Mouse (Mus musculus) limb, embryonic 15.5 days (tissue): ENCODE data around the gene Ubqln4. TPM values are rescaled to one million over a fixed set of nuclear protein-coding genes. Genes with fewer than 3 reads are reported as not detected.

Experiments used
- ATAC-seq: fragments of 200-750 bp; cut with Nextera tagmentation; 2 replicates; pipeline ENCODE4 v1.8.0; 2017; ENCODE audit warnings: low read depth, moderate TSS enrichment; ENCODE audit not compliant: insufficient number of reproducible peaks, low FRiP score, low TSS enrichment
- H3K27ac ChIP-seq: fragments of 300-500 bp; sonication (generic); 2 replicates; pipeline ENCODE4 v1.5.1; 2015; ENCODE audit warnings: moderate library complexity, mild to moderate bottlenecking, inconsistent platforms
- H3K27me3 ChIP-seq: fragments of 300-500 bp; sonication (generic); 2 replicates; pipeline ENCODE4 v1.6.1; 2015; ENCODE audit warnings: inconsistent platforms
- H3K36me3 ChIP-seq: fragments of 300-500 bp; sonication (generic); 2 replicates; pipeline ENCODE4 v1.6.1; 2015; ENCODE audit warnings: inconsistent platforms
- H3K4me1 ChIP-seq: fragments of 300-500 bp; sonication (generic); 2 replicates; pipeline ENCODE4 v1.6.1; 2015; ENCODE audit warnings: inconsistent platforms
- H3K4me2 ChIP-seq: fragments of 300-500 bp; sonication (generic); 2 replicates; pipeline ENCODE4 v1.6.1; 2015; ENCODE audit warnings: mild to moderate bottlenecking, inconsistent platforms
- H3K4me3 ChIP-seq: fragments of 300-500 bp; sonication (generic); 2 replicates; pipeline ENCODE4 v1.5.1; 2015; ENCODE audit warnings: mild to moderate bottlenecking, inconsistent platforms
- H3K9ac ChIP-seq: fragments of 300-500 bp; sonication (generic); 2 replicates; pipeline ENCODE4 v1.6.1; 2015; ENCODE audit warnings: inconsistent platforms
- H3K9me3 ChIP-seq: fragments of 300-500 bp; sonication (generic); 2 replicates; pipeline ENCODE4 v1.6.1; 2016; ENCODE audit warnings: inconsistent platforms
- WGBS: fragments of 180-500 bp; shearing (Covaris S2); methylation state at CpG from one replicate; pipeline ENCODE4 v1.1.7; 2015; 5-methylcytosine and 5-hydroxymethylcytosine counted together
- microRNA counts: library from miRNA; unstranded; fragments of <30 nt; microRNA quantifications from one replicate; lab custom pipeline; 2016
- microRNA-seq: library from miRNA; unstranded; fragments of <30 nt; microRNA quantifications from one replicate; pipeline ENCODE4, GENCODE M21; 2016
- polyA plus RNA-seq: library from polyadenylated mRNA; unstranded; fragments of >200 nt; fragmentation: Nextera tagmentation; extraction: Ambion mirVana; gene quantifications from 2 replicates; pipeline ENCODE4 v1.2.1, GENCODE M21; 2015

Ubqln4 gene
- polyA plus RNA-seq, 1 experiment from 2014 or later = 44.1 TPM

- no peak overlapping the region for H3K9ac ChIP-seq
- no peaks in the 10 kb centered on the region for H3K27me3 ChIP-seq
- peak overlapping the region; percentile 26 for H3K4me2 ChIP-seq
- H3K36me3 ChIP-seq = no peaks in the 10 kb centered on the region
- ATAC-seq = no peak
- peaks cover 37% of the 10 kb centered on the region for H3K4me1 ChIP-seq
- no peaks in the 10 kb centered on the region for H3K9me3 ChIP-seq
- peak overlapping the region; percentile 16 for H3K4me3 ChIP-seq
- H3K27ac ChIP-seq = peak overlapping the region; percentile 80
- 62% methylated on average over 3 of the region's 3 CpGs for WGBS
Measured at GRCm38 (mm10) chr3:88616951-88617500, 63.5 kb downstream of the Ubqln4 start.

- Histone ChIP-seq H3K9me3 (no peaks in the 10 kb centered on the region), H3K27me3 (no peaks in the 10 kb centered on the region), H3K4me1 (peaks cover 43% of the 10 kb centered on the region), H3K27ac (peak overlapping the region; percentile 27; the same call in 1 of the 2 replicates), H3K36me3 (no peaks in the 10 kb centered on the region), H3K4me3 (0 out of 2 replicates have a peak overlapping the region, but pooled peaks have one; percentile 2), H3K9ac (no peak overlapping the region), H3K4me2 (no peak overlapping the region)
- WGBS = 63% methylated on average over 8 of the region's 8 CpGs
- no peak for ATAC-seq
Measured at GRCm38 (mm10) chr3:88618074-88618871, 64.7 kb downstream of the Ubqln4 start.

MicroRNAs within 50 kb of the gene (microRNA counts, 519-probe panel; counts per million panel counts)
- microRNA mmu-miR-1905 (lab: Ali Mortazavi, UCI) = not detected

Small RNA genes within 50 kb of the gene (microRNA-seq; reads per million reads assigned to microRNA genes)
- not detected for gene Mir1905

Other genes with a start within 250 kb of the Ubqln4 start
- 198 and 199 TPM in 2 replicates for gene Glmp, start 228.7 kb upstream of the Ubqln4 start, polyA plus RNA-seq
- 36.0 and 37.2 TPM in 2 replicates for gene Tmem79, start 217.6 kb upstream of the Ubqln4 start, polyA plus RNA-seq
- 42.7 and 42.9 TPM in 2 replicates for gene Smg5, start 217.5 kb upstream of the Ubqln4 start, polyA plus RNA-seq
- gene Paqr6, start 189.2 kb upstream of the Ubqln4 start, polyA plus RNA-seq = 16.4 and 16.9 TPM in 2 replicates
- 34.8 and 39.9 TPM in 2 replicates for gene Bglap3, start 181.0 kb upstream of the Ubqln4 start, polyA plus RNA-seq
- gene Bglap2, start 175.1 kb upstream of the Ubqln4 start, polyA plus RNA-seq = 1.5 and 2.4 TPM in 2 replicates
- gene Bglap, start 169.3 kb upstream of the Ubqln4 start, polyA plus RNA-seq = 0.88 and 1.7 TPM in 2 replicates
- gene Pmf1, start 143.4 kb upstream of the Ubqln4 start, polyA plus RNA-seq = 94.9 and 106 TPM in 2 replicates
- 16.5 and 17.1 TPM in 2 replicates for gene Slc25a44, start 128.6 kb upstream of the Ubqln4 start, polyA plus RNA-seq
- 23.1 and 24.5 TPM in 2 replicates for gene Sema4a, start 92.6 kb upstream of the Ubqln4 start, polyA plus RNA-seq
- 635 and 751 TPM in 2 replicates for gene Lmna, start 43.8 kb upstream of the Ubqln4 start, polyA plus RNA-seq
- 17.6 and 21.0 TPM in 2 replicates for gene Mex3a, start 21.4 kb upstream of the Ubqln4 start, polyA plus RNA-seq
- 144 and 148 TPM in 2 replicates for gene Rab25, start 5.5 kb upstream of the Ubqln4 start, polyA plus RNA-seq
- 194 and 207 TPM in 2 replicates for gene Lamtor2, start 684 bp upstream of the Ubqln4 start, polyA plus RNA-seq
- gene Ssr2, start 22.1 kb downstream of the Ubqln4 start, polyA plus RNA-seq = 347 and 365 TPM in 2 replicates
- gene Arhgef2, start 52.2 kb downstream of the Ubqln4 start, polyA plus RNA-seq = 84.9 and 97.3 TPM in 2 replicates
- gene Rxfp4, start 99.4 kb downstream of the Ubqln4 start, polyA plus RNA-seq = 0.19 TPM in 1 of 2 replicates, not detected in the other
- 77.9 and 86.7 TPM in 2 replicates for gene Khdc4, start 132.0 kb downstream of the Ubqln4 start, polyA plus RNA-seq
- gene Rit1, start 163.1 kb downstream of the Ubqln4 start, polyA plus RNA-seq = 65.7 and 65.8 TPM in 2 replicates
- 16.9 and 17.5 TPM in 2 replicates for gene Syt11, start 221.4 kb downstream of the Ubqln4 start, polyA plus RNA-seq